Mouse (Mus musculus) kidney, postnatal 0 days (tissue): ENCODE measurements around the gene Aass. TPM values are rescaled to one million over a fixed set of nuclear protein-coding genes. Genes with fewer than 3 reads are reported as not detected.

Experiments
- ATAC-seq: fragments of 200-750 bp; cut with Nextera tagmentation; replicated peaks from 2 replicates; pipeline ENCODE4 v1.8.0; 2017; ENCODE audit warnings: low read depth, moderate number of reproducible peaks, moderate TSS enrichment, moderate library complexity; ENCODE audit not compliant: low FRiP score
- DNase-seq: peaks from one replicate; pipeline ENCODE4 v3.0.0-alpha.2; 2016; ENCODE audit warnings: low spot score
- H3K27ac ChIP-seq: fragments of 300-500 bp; sonication (generic); 2 replicates; pipeline ENCODE4 v1.5.1; 2014; ENCODE audit warnings: mild to moderate bottlenecking
- H3K27me3 ChIP-seq: fragments of 300-500 bp; sonication (generic); 2 replicates; pipeline ENCODE4 v1.6.1; 2014; ENCODE audit warnings: low read length, mixed read lengths; ENCODE audit not compliant: insufficient read depth
- H3K36me3 ChIP-seq: fragments of 300-500 bp; sonication (generic); 2 replicates; pipeline ENCODE4 v1.6.1; 2014; ENCODE audit warnings: low read length, mixed read lengths; ENCODE audit not compliant: insufficient read depth
- H3K4me1 ChIP-seq: fragments of 300-500 bp; sonication (generic); replicated peaks from 2 replicates; pipeline ENCODE4 v1.6.1; 2014; ENCODE audit warnings: antibody characterized with exemption, low read length, mixed read lengths; ENCODE audit not compliant: insufficient read depth
- H3K4me2 ChIP-seq: fragments of 300-500 bp; sonication (generic); 2 replicates; pipeline ENCODE4 v1.6.1; 2014; ENCODE audit warnings: mild to moderate bottlenecking, low read length, moderate library complexity, mixed read lengths
- H3K4me3 ChIP-seq: fragments of 300-500 bp; sonication (generic); replicated peaks from 2 replicates; pipeline ENCODE4 v1.5.1; 2014; ENCODE audit warnings: low read depth, low read length
- H3K9ac ChIP-seq: fragments of 300-500 bp; sonication (generic); 2 replicates; pipeline ENCODE4 v1.6.1; 2014; ENCODE audit warnings: low read depth, low read length
- H3K9me3 ChIP-seq: fragments of 300-500 bp; sonication (generic); replicated peaks from 2 replicates; pipeline ENCODE4 v1.6.1; 2016; ENCODE audit warnings: low read length, inconsistent platforms, mixed read lengths
- CTCF ChIP-seq: IDR thresholded peaks from 2 replicates; pipeline ENCODE4 v1.5.1; 2016; ENCODE audit warnings: antibody characterized with exemption, low read depth, mild to moderate bottlenecking, moderate library complexity
- WGBS: fragments of 180-500 bp; shearing (Covaris S2); extraction: QIAGEN DNeasy Blood & Tissue Kit; methylation state at CpG from one replicate; pipeline ENCODE4 v1.1.7; 2014; 5-methylcytosine and 5-hydroxymethylcytosine counted together
- polyA plus RNA-seq: library from polyadenylated mRNA; unstranded; fragments of >200 nt; fragmentation: Nextera tagmentation; extraction: Ambion mirVana; gene quantifications from 2 replicates; pipeline ENCODE4 v1.2.1, GENCODE M21; 2015

The Aass gene
- polyA plus RNA-seq, 1 experiment from 2014 or later = 2.4 TPM

DNA sequence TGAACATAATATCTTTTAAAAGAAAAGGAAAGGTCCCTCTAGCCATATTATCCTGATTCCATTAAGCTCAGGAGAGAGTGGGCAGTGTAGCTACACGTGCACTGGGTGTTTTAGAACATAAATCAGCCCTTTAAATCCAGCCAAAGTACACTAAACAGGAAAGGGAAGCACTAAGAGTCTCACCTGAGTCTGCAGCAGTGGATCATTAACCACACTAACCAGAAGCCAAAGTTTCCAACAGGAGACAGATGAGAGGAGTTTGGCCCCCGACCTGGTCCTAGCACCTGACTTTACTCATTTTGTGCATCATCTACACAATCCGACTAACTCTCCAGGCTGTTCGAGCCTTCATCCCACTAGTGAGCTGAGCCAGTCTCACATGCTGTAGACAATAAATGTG lies 1.8 kb downstream of the Aass start:
- peak; percentile 27 for DNase-seq
- H3K4me1 ChIP-seq = peaks cover 6% of the 10 kb centered on the region; the same call in 1 of the 2 replicates
- H3K27ac ChIP-seq = no peak overlapping the region
- WGBS = 28% methylated on average over 4 of the region's 4 CpGs
- H3K4me3 ChIP-seq = no peak overlapping the region
- no peak for TF ChIP-seq CTCF
- no peaks in the 10 kb centered on the region for H3K9me3 ChIP-seq
- H3K4me2 ChIP-seq = no peak overlapping the region
- H3K9ac ChIP-seq = no peak overlapping the region
- ATAC-seq = peak; percentile 60
- no peaks in the 10 kb centered on the region for H3K27me3 ChIP-seq
- H3K36me3 ChIP-seq = no peaks in the 10 kb centered on the region

- ATAC-seq = no peak
Measured at GRCm38 (mm10) chr6:23129201-23129600, 3.6 kb downstream of the Aass start.

GRCm38 (mm10) chr6:23126706-23127105 lies 6.1 kb downstream of the Aass start:
- Histone ChIP-seq H3K4me3 (no peak overlapping the region), H3K9ac (no peak overlapping the region), H3K9me3 (no peaks in the 10 kb centered on the region), H3K27ac (no peak overlapping the region), H3K4me2 (no peak overlapping the region), H3K27me3 (no peaks in the 10 kb centered on the region), H3K36me3 (no peaks in the 10 kb centered on the region), H3K4me1 (no peaks in the 10 kb centered on the region)
- 72% methylated on average over 7 of the region's 7 CpGs for WGBS
- DNase-seq = no peak
- TF ChIP-seq CTCF = no peak
- ATAC-seq = no peak

More at GRCm38 (mm10) chr6:23129201-23129600, 3.6 kb downstream of the Aass start:
- Histone ChIP-seq H3K27me3 (no peaks in the 10 kb centered on the region), H3K4me2 (no peak overlapping the region), H3K27ac (no peak overlapping the region), H3K36me3 (no peaks in the 10 kb centered on the region), H3K9ac (no peak overlapping the region), H3K4me3 (no peak overlapping the region), H3K9me3 (no peaks in the 10 kb centered on the region), H3K4me1 (peaks cover 6% of the 10 kb centered on the region; the same call in 1 of the 2 replicates)
- 69% methylated on average over 4 of the region's 4 CpGs for WGBS
- peak; percentile 40 for DNase-seq
- TF ChIP-seq CTCF = no peak

- WGBS = 71% methylated on average over 5 of the region's 5 CpGs
- no peaks in the 10 kb centered on the region for H3K27me3 ChIP-seq
- ATAC-seq (no peak), DNase-seq (no peak)
- no peak for TF ChIP-seq CTCF
- H3K27ac ChIP-seq = no peak overlapping the region
- H3K36me3 ChIP-seq = no peaks in the 10 kb centered on the region
- H3K9ac ChIP-seq = no peak overlapping the region
- H3K4me1 ChIP-seq = no peaks in the 10 kb centered on the region
- no peak overlapping the region for H3K4me3 ChIP-seq
- no peak overlapping the region for H3K4me2 ChIP-seq
- H3K9me3 ChIP-seq = no peaks in the 10 kb centered on the region
Measured at GRCm38 (mm10) chr6:23125831-23126230, 7.0 kb downstream of the Aass start.

DNA sequence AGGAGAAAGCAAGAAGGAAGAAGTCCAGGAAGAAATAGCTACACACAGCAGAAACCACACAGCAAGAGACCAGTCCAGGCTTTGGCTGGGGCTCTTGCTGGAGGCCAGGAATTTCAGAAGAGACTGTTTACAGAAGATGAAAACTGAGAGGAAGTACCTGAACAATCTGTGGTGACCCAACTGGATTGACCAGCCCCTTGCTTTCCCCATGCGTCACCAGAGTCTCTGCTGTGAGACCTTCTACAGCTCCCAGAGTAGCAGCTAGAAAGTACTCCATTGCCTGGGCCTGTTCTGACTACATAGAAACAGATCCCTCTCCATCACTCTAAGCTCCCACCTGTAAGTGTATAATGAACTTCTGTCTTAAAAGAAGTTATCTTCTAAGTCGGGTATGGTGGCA lies 8.0 kb downstream of the Aass start:
- no peaks in the 10 kb centered on the region for H3K4me1 ChIP-seq
- no peak overlapping the region for H3K9ac ChIP-seq
- H3K9me3 ChIP-seq = no peaks in the 10 kb centered on the region
- no peaks in the 10 kb centered on the region for H3K36me3 ChIP-seq
- 87% methylated on average over 2 of the region's 2 CpGs for WGBS
- H3K27ac ChIP-seq = no peak overlapping the region
- H3K4me3 ChIP-seq = no peak overlapping the region
- H3K4me2 ChIP-seq = no peak overlapping the region
- TF ChIP-seq CTCF = no peak
- ATAC-seq (no peak), DNase-seq (no peak)
- no peaks in the 10 kb centered on the region for H3K27me3 ChIP-seq

DNA sequence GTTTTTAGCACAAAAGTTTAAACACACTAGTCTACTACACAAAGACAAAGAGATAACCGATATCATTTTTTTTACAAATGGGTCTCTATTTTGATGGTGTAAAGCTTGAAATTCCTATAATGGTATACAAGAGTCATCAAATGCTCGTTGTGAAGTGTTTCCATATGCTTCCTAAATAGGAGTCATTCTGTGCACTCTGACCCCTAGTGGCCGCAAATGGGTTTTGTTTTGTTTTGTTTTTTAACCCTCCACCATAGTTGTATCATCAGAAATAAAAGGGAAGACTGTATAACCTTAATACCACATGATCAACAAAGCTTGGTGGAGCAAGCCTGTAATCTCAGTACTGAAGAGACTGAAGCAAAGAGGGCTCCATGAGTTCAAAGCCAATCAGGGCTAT lies 9.9 kb downstream of the Aass start:
- H3K9me3 ChIP-seq = no peaks in the 10 kb centered on the region
- peak; percentile 67 for TF ChIP-seq CTCF
- no peak overlapping the region for H3K27ac ChIP-seq
- no peaks in the 10 kb centered on the region for H3K36me3 ChIP-seq
- H3K27me3 ChIP-seq = no peaks in the 10 kb centered on the region
- DNase-seq (peak; percentile 35), ATAC-seq (no peak)
- H3K4me3 ChIP-seq = no peak overlapping the region
- 43% methylated on average over 3 of the region's 3 CpGs for WGBS
- H3K4me1 ChIP-seq = no peaks in the 10 kb centered on the region
- H3K4me2 ChIP-seq = no peak overlapping the region
- H3K9ac ChIP-seq = no peak overlapping the region

DNA sequence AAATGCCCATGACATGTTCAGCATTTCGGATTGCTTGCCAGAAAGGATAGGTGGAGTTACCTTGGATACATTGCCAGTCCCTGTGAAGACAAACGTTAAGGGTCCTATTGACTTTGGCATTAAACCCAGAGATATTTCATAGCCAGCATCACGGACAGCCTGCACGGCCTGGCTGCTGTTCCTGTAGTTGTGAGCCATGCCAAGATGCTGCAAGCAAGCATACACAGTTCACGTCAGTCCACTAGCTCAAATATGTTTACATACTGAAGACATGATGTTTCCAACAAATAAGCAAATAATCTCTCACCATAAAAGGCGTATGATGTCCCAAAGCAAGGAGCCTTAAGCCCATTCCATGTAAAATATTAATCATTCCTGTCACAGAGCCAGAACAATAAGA lies 18.0 kb downstream of the Aass start:
- no peak overlapping the region for H3K9ac ChIP-seq
- ATAC-seq (no peak), DNase-seq (no peak)
- 72% methylated on average over 6 of the region's 6 CpGs for WGBS
- H3K4me3 ChIP-seq = no peak overlapping the region
- H3K27ac ChIP-seq = no peak overlapping the region
- H3K27me3 ChIP-seq = no peaks in the 10 kb centered on the region
- H3K9me3 ChIP-seq = no peaks in the 10 kb centered on the region
- no peaks in the 10 kb centered on the region for H3K36me3 ChIP-seq
- no peak for TF ChIP-seq CTCF
- H3K4me2 ChIP-seq = no peak overlapping the region
- no peaks in the 10 kb centered on the region for H3K4me1 ChIP-seq
